Mouse (Mus musculus) megakaryocyte, embryonic 14.5 days (primary cell): ENCODE results near the gene Rbms3.

Experiments
- FLI1 ChIP-seq: IDR thresholded peaks from 2 replicates; pipeline ENCODE4 v1.6.1; 2012; ENCODE audit warnings: low read length, inconsistent platforms, mixed read lengths
- GATA1 ChIP-seq: IDR thresholded peaks from 3 replicates; pipeline ENCODE4 v1.6.1; 2012; ENCODE audit warnings: mixed read lengths, low read length, inconsistent platforms, borderline replicate concordance

DNA sequence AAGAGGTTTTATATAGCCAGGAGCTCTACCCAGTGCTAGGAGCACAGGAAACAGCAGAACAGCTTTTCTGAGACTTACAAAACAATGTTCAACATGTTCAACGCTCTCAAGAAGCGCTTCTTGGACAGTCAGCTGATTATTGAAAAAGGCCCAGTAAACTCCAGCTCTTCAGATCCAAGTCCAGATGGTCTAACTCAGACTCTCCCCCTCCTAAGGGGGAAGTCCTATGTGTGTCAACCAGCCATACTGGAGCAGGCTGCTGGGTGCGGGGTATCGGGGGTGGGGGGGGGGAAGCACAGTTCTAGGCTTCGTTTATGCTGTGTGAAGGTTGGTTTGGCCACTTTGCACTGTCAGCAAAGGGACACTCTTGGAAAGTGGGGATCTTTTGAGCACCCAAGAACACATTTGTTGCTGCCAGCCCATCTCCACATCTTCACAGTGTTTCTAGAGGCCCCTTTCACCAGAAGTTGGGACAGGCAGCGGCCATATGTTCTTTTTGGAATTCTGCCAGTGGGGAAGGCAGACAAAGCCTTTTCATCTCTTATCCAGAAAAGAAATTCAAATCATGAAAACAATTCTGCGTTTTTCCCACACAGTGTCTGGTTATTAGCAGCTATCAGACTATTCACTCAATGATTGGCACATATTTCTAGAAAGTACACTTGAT lies 485.5 kb downstream of the Rbms3 start:
- TF ChIP-seq GATA1: no peak
- TF ChIP-seq FLI1: no peak
